Mouse (Mus musculus): ENCODE results near the gene Psmc3ip. TPM values are rescaled to one million over a fixed set of nuclear protein-coding genes. Genes with fewer than 3 reads are reported as not detected.

Gene Psmc3ip
- polyA plus RNA-seq (2017; shearing (Covaris generic)), result 8.4 TPM

GRCm38 (mm10) chr11:101095314-101096024 lies at the start of gene Psmc3ip:
TSS of gene Psmc3ip (minus strand) at chr11:101095436.

DNA sequence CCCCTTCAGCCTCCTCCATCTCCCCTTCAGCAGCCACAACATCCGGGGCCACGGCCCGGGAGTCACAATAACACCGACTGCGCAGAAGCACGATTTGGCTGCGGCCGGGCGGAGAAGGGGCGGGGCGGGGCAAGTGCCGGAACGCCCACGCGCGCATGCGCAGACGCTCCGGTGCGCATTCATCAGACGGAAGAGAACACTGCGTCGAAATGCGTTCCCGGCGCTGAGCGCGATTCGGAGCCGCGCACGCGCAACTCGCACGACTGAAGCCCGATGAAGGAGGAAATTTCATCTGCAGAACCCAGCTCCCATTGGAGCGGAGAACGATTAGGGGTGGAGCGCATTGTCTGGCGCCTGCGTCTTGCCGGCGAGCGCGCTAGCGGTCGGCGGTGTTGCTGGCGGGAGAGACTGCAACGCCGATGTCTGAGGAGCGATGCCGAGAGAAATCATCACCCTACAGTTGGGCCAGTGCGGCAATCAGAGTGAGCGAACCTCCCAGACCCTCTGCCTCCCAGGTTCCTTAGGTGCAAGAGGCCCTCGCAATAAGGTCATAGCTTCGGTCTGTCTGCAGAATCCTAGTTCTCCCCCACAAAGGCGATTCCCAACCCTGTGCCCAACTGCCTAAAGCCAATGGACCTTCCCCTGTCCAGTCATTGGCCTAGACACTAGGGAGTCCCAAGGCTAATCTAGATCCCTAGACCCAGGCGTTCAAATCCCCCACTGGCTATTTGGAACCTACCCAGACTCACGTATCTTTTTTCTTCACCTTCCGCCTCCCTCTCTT lies 24.7 kb upstream of the Psmc3ip start, which contains the start of the genes Retreg3 and Tubg1:
Gene Retreg3, minus strand, starts transcription at position 133 of the 784 bp plus-strand sequence.
Gene Tubg1, plus strand, starts transcription at position 178 of the 784 bp plus-strand sequence.

DNA sequence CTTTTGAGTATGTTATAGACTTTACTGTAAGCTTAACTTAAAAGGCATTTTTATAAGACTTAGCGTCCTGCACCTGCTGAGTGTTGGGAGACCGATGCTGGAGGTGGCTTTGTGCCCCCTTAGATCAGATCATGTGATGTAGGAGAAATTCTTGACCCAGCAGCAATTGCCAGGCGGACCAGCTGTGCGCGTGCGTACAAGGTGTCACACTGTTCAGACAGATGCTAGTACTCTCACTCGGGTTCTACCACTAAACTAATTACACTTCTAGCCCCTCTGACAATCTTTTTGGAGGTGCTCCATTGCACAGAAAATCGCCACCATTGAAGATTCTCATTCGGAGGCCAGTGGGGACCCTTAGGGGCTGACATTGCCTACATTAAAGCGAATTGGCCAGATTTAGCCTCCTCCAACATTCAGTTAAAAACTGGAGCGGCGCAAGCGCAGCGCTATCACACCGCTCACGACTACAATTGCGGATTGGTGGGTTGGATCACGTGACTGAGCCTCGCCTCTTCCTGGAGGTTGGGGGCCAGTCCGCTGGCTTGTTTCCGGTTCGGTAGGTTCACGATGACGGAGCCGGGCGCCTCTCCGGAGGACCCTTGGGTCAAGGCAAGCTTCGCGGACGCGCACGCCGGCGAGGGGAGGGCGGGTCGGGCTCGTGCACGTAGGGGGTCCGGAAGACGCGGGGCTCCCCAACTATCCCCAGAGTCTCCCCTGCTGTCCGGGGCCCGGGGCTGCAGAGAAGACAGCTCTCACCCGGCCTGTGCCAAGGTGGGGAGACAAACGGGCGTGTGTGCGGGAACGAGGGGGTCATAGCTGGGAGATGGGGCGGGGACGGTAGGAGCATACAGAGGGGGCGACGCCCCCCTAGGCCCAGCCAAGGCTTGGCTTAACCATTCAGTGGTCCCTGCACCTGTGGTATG lies 8.2 kb downstream of the Psmc3ip start, which contains the start of gene Mlx:
Gene Mlx, plus strand, starts transcription at position 522 of the 926 bp plus-strand sequence.

DNA sequence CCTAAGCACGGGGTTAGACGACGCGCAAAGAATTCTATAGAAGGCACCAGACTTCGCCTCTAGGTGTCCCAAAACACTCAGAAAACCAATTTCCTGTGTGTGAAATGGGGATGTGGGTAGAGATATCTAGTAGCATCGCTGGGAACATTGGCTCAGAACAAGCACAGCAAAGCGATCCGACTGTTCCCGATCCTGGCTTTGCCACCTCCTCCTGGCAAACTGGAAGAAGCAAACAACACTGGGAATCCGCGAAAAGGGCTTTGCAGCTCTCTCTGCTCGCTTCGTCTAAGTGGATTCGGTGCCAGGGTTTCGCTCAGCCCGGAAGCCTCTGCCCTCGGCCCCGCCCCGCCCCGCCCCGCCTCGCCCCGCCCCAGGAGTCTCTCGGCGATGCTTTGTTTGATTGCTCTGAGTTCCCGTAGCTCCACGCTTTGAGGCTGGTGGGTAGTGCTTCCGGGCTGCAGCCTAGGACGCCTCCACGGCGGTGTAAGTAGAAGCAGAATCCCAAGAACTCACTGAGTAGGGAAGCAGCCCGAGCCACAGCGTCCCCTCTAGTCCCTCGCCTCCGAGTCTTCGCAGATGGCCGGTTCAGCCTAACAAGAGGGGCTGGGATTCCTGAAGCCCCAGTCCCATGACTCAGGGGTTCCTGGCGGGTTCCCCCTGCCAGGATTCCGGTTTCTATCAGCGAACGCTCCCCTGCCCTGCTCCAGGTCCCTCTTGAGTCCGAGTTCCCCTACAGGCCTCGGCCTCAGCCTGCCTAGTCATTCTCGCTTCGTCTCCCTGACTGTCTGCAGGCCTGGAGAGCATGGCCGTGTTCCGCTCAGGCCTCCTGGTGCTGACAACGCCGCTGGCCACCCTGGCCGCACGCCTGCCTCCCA lies 12.8 kb downstream of the Psmc3ip start, which contains the start of gene Coasy:
Gene Coasy, plus strand, starts transcription at position 358 of the 875 bp plus-strand sequence.

DNA sequence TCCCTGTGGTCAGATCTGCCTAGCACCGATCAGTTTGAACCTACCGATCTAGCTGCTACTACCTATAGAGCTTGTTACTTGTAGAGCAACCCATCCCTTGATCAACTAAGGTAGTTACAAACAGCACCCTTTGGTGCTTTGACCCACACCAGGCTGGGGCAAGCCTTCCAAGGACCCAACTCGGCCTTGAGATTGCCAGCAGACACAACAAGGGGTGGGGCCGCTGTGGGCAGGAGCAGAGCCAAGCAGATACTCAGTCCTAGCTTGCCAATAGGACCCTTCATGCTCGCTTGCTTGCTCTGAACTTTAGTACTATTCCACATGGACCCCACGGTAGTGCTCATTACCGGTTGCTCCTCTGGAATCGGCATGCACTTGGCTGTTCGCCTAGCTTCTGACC lies 17.1 kb downstream of the Psmc3ip start, which contains the start of gene Hsd17b1:
Gene Hsd17b1, plus strand, starts transcription at position 291 of the 400 bp plus-strand sequence.

DNA sequence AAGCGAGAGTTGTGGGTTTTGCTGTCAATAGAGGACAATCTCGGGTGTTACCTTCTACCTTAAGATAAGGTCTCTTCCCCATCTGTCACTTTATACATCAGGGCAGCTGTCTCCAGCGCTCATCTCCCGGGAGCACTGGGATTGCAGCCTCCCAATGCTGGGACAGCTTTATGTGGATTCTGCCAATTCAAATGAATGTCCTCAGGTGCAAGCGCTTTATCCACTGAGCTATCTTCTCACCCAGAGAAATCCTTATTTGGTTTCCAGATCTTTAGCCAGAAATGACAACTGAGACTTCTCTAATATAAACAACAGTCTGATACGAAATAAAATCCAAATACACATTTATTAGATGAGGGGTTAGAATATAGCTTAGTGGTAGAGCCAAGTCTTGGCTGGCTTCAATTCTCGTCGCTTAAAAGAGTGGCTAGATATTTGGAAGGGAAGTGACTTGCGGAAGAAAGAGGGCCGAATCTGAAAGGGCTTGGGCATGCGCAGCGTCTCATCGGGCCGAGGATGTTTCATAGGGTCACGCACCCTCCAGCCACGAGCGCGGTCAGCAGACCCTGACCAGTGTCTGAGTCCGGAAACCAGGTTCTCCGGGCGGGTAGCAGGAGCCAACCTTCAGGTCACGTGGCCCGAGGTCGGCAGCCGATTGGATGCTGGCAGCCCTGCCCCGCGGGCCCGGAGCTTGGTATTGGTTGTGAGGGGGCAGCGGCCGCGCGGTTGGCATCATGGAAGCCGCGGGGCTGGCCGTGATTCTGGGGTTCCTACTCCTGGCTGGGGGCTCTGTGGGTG lies 25.6 kb downstream of the Psmc3ip start, which contains the start of gene Naglu:
Gene Naglu, plus strand, starts transcription at position 622 of the 798 bp plus-strand sequence.

Other genes starting within 250 kb of the Psmc3ip start
- 173 TPM for gene Stat5b, start 244.7 kb downstream of the Psmc3ip start, polyA plus RNA-seq (2017; shearing (Covaris generic))
- 102 TPM for gene Stat5a, start 236.1 kb downstream of the Psmc3ip start, polyA plus RNA-seq (2017; shearing (Covaris generic))
- gene Stat3, start 155.9 kb downstream of the Psmc3ip start, polyA plus RNA-seq (2017; shearing (Covaris generic)), result 307 TPM
- 0.38 TPM for gene Cavin1, start 124.5 kb downstream of the Psmc3ip start, polyA plus RNA-seq (2017; shearing (Covaris generic))
- gene Atp6v0a1, start 86.0 kb downstream of the Psmc3ip start, polyA plus RNA-seq (2017; shearing (Covaris generic)), result 10.3 TPM
- 6.7 TPM for gene Naglu, start 25.4 kb downstream of the Psmc3ip start, polyA plus RNA-seq (2017; shearing (Covaris generic))
- gene Hsd17b1, start 17.0 kb downstream of the Psmc3ip start, polyA plus RNA-seq (2017; shearing (Covaris generic)), result 0.42 TPM
- 35.2 TPM for gene Coasy, start 12.9 kb downstream of the Psmc3ip start, polyA plus RNA-seq (2017; shearing (Covaris generic))
- gene Mlx, start 8.2 kb downstream of the Psmc3ip start, polyA plus RNA-seq (2017; shearing (Covaris generic)), result 126 TPM
- 70.2 TPM for gene Retreg3, start 24.5 kb upstream of the Psmc3ip start, polyA plus RNA-seq (2017; shearing (Covaris generic))
- gene Tubg1, start 24.5 kb upstream of the Psmc3ip start, polyA plus RNA-seq (2017; shearing (Covaris generic)), result 45.3 TPM
- gene Tubg2, start 60.5 kb upstream of the Psmc3ip start, polyA plus RNA-seq (2017; shearing (Covaris generic)), result 4.3 TPM
- gene Cntnap1, start 75.1 kb upstream of the Psmc3ip start, polyA plus RNA-seq (2017; shearing (Covaris generic)), result 0.13 TPM
- gene Plekhh3, start 75.9 kb upstream of the Psmc3ip start, polyA plus RNA-seq (2017; shearing (Covaris generic)), result 0.24 TPM
- gene Ccr10, start 80.0 kb upstream of the Psmc3ip start, polyA plus RNA-seq (2017; shearing (Covaris generic)), result 1.9 TPM
- 96.4 TPM for gene Ezh1, start 131.0 kb upstream of the Psmc3ip start, polyA plus RNA-seq (2017; shearing (Covaris generic))
- not detected for gene Ramp2, start 150.6 kb upstream of the Psmc3ip start, polyA plus RNA-seq (2017; shearing (Covaris generic))
- 157 TPM for gene Vps25, start 158.3 kb upstream of the Psmc3ip start, polyA plus RNA-seq (2017; shearing (Covaris generic))
- gene Wnk4, start 165.1 kb upstream of the Psmc3ip start, polyA plus RNA-seq (2017; shearing (Covaris generic)), result 2.4 TPM
- not detected for gene Cntd1, start 183.6 kb upstream of the Psmc3ip start, polyA plus RNA-seq (2017; shearing (Covaris generic))
- gene Coa3, start 183.7 kb upstream of the Psmc3ip start, polyA plus RNA-seq (2017; shearing (Covaris generic)), result 130 TPM
- 217 TPM for gene Becn1, start 206.8 kb upstream of the Psmc3ip start, polyA plus RNA-seq (2017; shearing (Covaris generic))
- gene Psme3, start 220.8 kb upstream of the Psmc3ip start, polyA plus RNA-seq (2017; shearing (Covaris generic)), result 156 TPM
- 4.1 TPM for gene Aoc2, start 229.6 kb upstream of the Psmc3ip start, polyA plus RNA-seq (2017; shearing (Covaris generic))
- gene Aoc3, start 235.2 kb upstream of the Psmc3ip start, polyA plus RNA-seq (2017; shearing (Covaris generic)), result not detected